ENCODE assay signal across 8 mouse cellular contexts in the genomic region with DNA sequence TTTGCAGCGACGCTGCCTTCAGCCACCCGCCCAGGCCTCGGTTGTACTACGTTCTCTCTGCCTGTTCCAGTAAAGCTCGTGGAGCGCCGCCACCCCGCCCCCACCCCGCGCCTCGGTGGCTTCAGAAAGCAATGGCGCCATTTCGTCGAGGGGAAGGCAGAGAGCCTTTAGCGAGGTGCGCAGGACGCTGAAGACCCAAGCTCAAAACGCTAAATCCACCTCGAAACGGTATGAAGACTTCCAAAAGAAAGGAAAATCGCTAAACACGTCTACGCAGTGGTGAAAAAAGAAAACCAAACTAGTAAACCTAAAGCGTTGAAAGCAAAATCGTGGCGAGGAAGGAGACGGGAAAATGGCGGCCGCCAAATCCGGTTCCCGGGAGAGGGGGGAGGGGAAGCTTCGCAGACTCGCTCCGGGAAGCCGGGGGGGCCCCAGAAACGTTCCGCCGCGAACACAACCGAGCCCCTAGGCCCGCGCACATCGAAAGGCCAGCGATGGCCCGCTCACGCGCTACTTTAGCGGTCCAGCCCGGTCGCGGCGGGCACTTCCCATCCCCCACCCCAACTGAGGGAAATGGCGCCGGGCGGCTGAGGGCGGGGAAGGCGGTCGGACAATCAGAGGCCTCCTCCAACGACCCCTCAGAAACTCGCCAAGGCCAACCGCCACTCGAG. TPM values are rescaled to one million over a fixed set of nuclear protein-coding genes. Genes with fewer than 3 reads are reported as not detected.
DNase-seq lines count a peak whose midpoint lies in the region; ATAC-seq and TF ChIP-seq lines count a peak whose summit lies in the region.

No protein-coding gene starts in this region.

- peak overlapping the region; percentile 98 for H3K4me3 ChIP-seq in hindbrain, embryonic 11.5 days (ENCODE audit: low read depth, low read length)
- peak overlapping the region; percentile 97 for H3K4me3 ChIP-seq in lung, postnatal 0 days (ENCODE audit: low read depth, low read length)

- H3K9ac ChIP-seq in hindbrain, embryonic 11.5 days (ENCODE audit: low read depth, low read length): peak overlapping the region; percentile 100
- H3K9ac ChIP-seq in lung, postnatal 0 days (replicated peaks; ENCODE audit: low read depth): peak overlapping the region; percentile 99

- H3K9me3 ChIP-seq in hindbrain, embryonic 11.5 days (ENCODE audit: control insufficient read depth, low read length): no peaks in the 10 kb centered on the region
- H3K9me3 ChIP-seq in lung, postnatal 0 days (ENCODE audit: low read length): no peaks in the 10 kb centered on the region

- DNase-seq in MN1 (ENCODE audit: low spot score): peak; percentile 69
- peak; percentile 82 for DNase-seq in cerebellum, adult 9-11 months
- peak; percentile 26 to 71 for DNase-seq in frontal cortex, adult 2 months (ENCODE audit: extremely low spot score in 1 of 2, low spot score in 1 of 2)
- DNase-seq in hindbrain, embryonic 11.5 days (ENCODE audit: low spot score): peak; percentile 84
- peak; percentile 76 to 82 for DNase-seq in layer of hippocampus, postnatal 10 days (ENCODE audit: low spot score in 2 of 2)
- DNase-seq in lung, postnatal 0 days (ENCODE audit: low spot score): peak; percentile 89
- DNase-seq in ovary, postnatal 14 days (ENCODE audit: low spot score): peak; percentile 63
- peak; percentile 73 to 81 for DNase-seq in thymus, postnatal 10 days (ENCODE audit: low spot score in 2 of 2)

- peak; percentile 35; the same call in 1 of the 2 replicates for ATAC-seq in hindbrain, embryonic 11.5 days (ENCODE audit: low FRiP score)
- ATAC-seq in lung, postnatal 0 days: peak; percentile 27

- peak; percentile 47; the same call in 1 of the 2 replicates for TF ChIP-seq EP300 in lung, postnatal 0 days (IDR thresholded peaks at IDR 0.05)

- under 1% methylated on average over 61 of the region's 63 CpGs for WGBS in hindbrain, embryonic 11.5 days
- WGBS in lung, postnatal 0 days: under 1% methylated on average over 58 of the region's 63 CpGs

- H3K27me3 ChIP-seq in hindbrain, embryonic 11.5 days (ENCODE audit: control insufficient read depth, insufficient read depth, low read length): no peaks in the 10 kb centered on the region
- H3K27me3 ChIP-seq in lung, postnatal 0 days (replicated peaks; ENCODE audit: insufficient read depth, low read length): no peaks in the 10 kb centered on the region

- peaks cover 4% of the 10 kb centered on the region for H3K4me1 ChIP-seq in hindbrain, embryonic 11.5 days (replicated peaks; ENCODE audit: control insufficient read depth, insufficient read depth, low read length)
- H3K4me1 ChIP-seq in lung, postnatal 0 days (ENCODE audit: insufficient read depth, low read depth, low read length): 0 out of 2 replicates have a peak, but pooled peaks cover 3% of the 10 kb centered on the region

- 0 out of 2 replicates have a peak, but pooled peaks have one; percentile 8 for TF ChIP-seq CTCF in lung, postnatal 0 days (IDR thresholded peaks at IDR 0.05)

- peak overlapping the region; percentile 44 for H3K4me2 ChIP-seq in hindbrain, embryonic 11.5 days (replicated peaks; ENCODE audit: low read depth, low read length)
- H3K4me2 ChIP-seq in lung, postnatal 0 days (replicated peaks; ENCODE audit: low read depth, low read length): peak overlapping the region; percentile 60

- peaks cover 6% of the 10 kb centered on the region; the same call in 1 of the 2 replicates for H3K36me3 ChIP-seq in hindbrain, embryonic 11.5 days (ENCODE audit: control insufficient read depth, insufficient read depth, low read length)
- peaks cover 13% of the 10 kb centered on the region for H3K36me3 ChIP-seq in lung, postnatal 0 days (ENCODE audit: insufficient read depth, low read length)

- peak overlapping the region; percentile 100 for H3K27ac ChIP-seq in hindbrain, embryonic 11.5 days (ENCODE audit: low read depth, low read length)
- peak overlapping the region; percentile 100 for H3K27ac ChIP-seq in lung, postnatal 0 days (ENCODE audit: low read length)

RNA-seq across cellular contexts. Expression of a gene that starts 0.7 kb away (rescaled TPM):
- polyA plus RNA-seq in frontal cortex, adult 2 months (2012; rRNA removed): 774 and 875 TPM in 2 replicates
- 1,561 and 1,692 TPM in 2 replicates for polyA plus RNA-seq in hindbrain, embryonic 11.5 days (2014; fragmentation: Nextera tagmentation; extraction: Ambion mirVana)
- total RNA-seq in layer of hippocampus, postnatal 10 days (2021): 100 to 1,000 TPM; 703 to 723 TPM
- polyA plus RNA-seq in lung, postnatal 0 days (2015; fragmentation: Nextera tagmentation; extraction: Ambion mirVana): 613 and 721 TPM in 2 replicates

RNA-seq across cellular contexts. Expression of a gene that starts 1.1 kb away (rescaled TPM):
- 111 and 116 TPM in 2 replicates for polyA plus RNA-seq in frontal cortex, adult 2 months (2012; rRNA removed)
- 660 and 672 TPM in 2 replicates for polyA plus RNA-seq in hindbrain, embryonic 11.5 days (2014; fragmentation: Nextera tagmentation; extraction: Ambion mirVana)
- 100 to 1,000 TPM; 184 to 186 TPM for total RNA-seq in layer of hippocampus, postnatal 10 days (2021)
- 233 and 240 TPM in 2 replicates for polyA plus RNA-seq in lung, postnatal 0 days (2015; fragmentation: Nextera tagmentation; extraction: Ambion mirVana)

RNA-seq across cellular contexts. Expression of a gene that starts 36.6 kb away (rescaled TPM):
- 2.4 and 3.1 TPM in 2 replicates for polyA plus RNA-seq in frontal cortex, adult 2 months (2012; rRNA removed)
- polyA plus RNA-seq in hindbrain, embryonic 11.5 days (2014; fragmentation: Nextera tagmentation; extraction: Ambion mirVana): 2.6 and 2.7 TPM in 2 replicates
- total RNA-seq in layer of hippocampus, postnatal 10 days (2021): 1 to 10 TPM; 4.4 to 4.7 TPM
- polyA plus RNA-seq in lung, postnatal 0 days (2015; fragmentation: Nextera tagmentation; extraction: Ambion mirVana): 2.9 and 3.0 TPM in 2 replicates

RNA-seq across cellular contexts. Expression of a gene that starts 54.7 kb away (rescaled TPM):
- 56.0 and 73.2 TPM in 2 replicates for polyA plus RNA-seq in frontal cortex, adult 2 months (2012; rRNA removed)
- 45.3 and 47.6 TPM in 2 replicates for polyA plus RNA-seq in hindbrain, embryonic 11.5 days (2014; fragmentation: Nextera tagmentation; extraction: Ambion mirVana)
- 100 to 1,000 TPM; 123 to 133 TPM for total RNA-seq in layer of hippocampus, postnatal 10 days (2021)
- 11.8 and 14.3 TPM in 2 replicates for polyA plus RNA-seq in lung, postnatal 0 days (2015; fragmentation: Nextera tagmentation; extraction: Ambion mirVana)

Comparison
In these comparisons a context has a peak if more than half of its experiments do, and no peak if none do; other contexts are left out.
1. Peak in every context shown above with its lines: DNase-seq, ATAC-seq, H3K4me3 ChIP-seq and H3K27ac ChIP-seq.